Mouse (Mus musculus) kidney, adult 9 months (tissue): ENCODE measurements around the gene Vmn1r113.
"Not testable (repeated sequence)": the region's sequence is repeated elsewhere in the genome, so short reads cannot be mapped to it uniquely, and the experiment has no call there.

ENCODE experiments used
- DNase-seq: peaks from one replicate; pipeline ENCODE4 v3.0.0; 2022

Gene Vmn1r113

GRCm38 (mm10) chr7:20786985-20787384 lies at the start of gene Vmn1r113:
Gene Vmn1r113, plus strand, starts transcription at chr7:20787285.
- not testable (repeated sequence) for DNase-seq

GRCm38 (mm10) chr7:20770885-20771284 lies 16.2 kb upstream of the Vmn1r113 start, which contains the start of gene Vmn1r112:
Gene Vmn1r112, plus strand, starts transcription at chr7:20771185.
- not testable (repeated sequence) for DNase-seq

- DNase-seq = not testable (repeated sequence)
Observed at GRCm38 (mm10) chr7:20812086-20812485, 25.0 kb downstream of the Vmn1r113 start, which contains the start of gene Vmn1r114. Gene Vmn1r114, minus strand, starts transcription at chr7:20812186.
